Comparison of ENCODE assay signal across 8 mouse cellular contexts in genomic region chr2:90677007-90677406, GRCm38 (mm10). TPM values are rescaled to one million over a fixed set of nuclear protein-coding genes. Genes with fewer than 3 reads are reported as not detected.
DNase-seq lines count a peak whose midpoint lies in the region; ATAC-seq and TF ChIP-seq lines count a peak whose summit lies in the region.

Gene Nup160, plus strand, starts transcription at chr2:90677215.

- no peak for TF ChIP-seq EP300 in liver, postnatal 0 days (IDR thresholded peaks at IDR 0.05; ENCODE audit: low read depth)

- H3K27me3 ChIP-seq in embryonic facial prominence, embryonic 15.5 days, result no peaks in the 10 kb centered on the region
- H3K27me3 ChIP-seq in hindbrain, embryonic 12.5 days, result no peaks in the 10 kb centered on the region
- H3K27me3 ChIP-seq in liver, postnatal 0 days (ENCODE audit: insufficient read depth, low read length), result no peaks in the 10 kb centered on the region

- no peak for ATAC-seq in embryonic facial prominence, embryonic 15.5 days (ENCODE audit: insufficient number of reproducible peaks, low FRiP score, low TSS enrichment, low read depth)
- no peak for ATAC-seq in hindbrain, embryonic 12.5 days (ENCODE audit: low FRiP score)
- no peak for ATAC-seq in liver, postnatal 0 days

- TF ChIP-seq CTCF in gastrocnemius, adult 2 months (IDR thresholded peaks at IDR 0.05), result no peak
- TF ChIP-seq CTCF in liver, postnatal 0 days (IDR thresholded peaks at IDR 0.05; ENCODE audit: low read depth), result no peak

- no peaks in the 10 kb centered on the region for H3K36me3 ChIP-seq in embryonic facial prominence, embryonic 15.5 days
- 0 out of 2 replicates have a peak, but pooled peaks cover 3% of the 10 kb centered on the region for H3K36me3 ChIP-seq in hindbrain, embryonic 12.5 days
- no peaks in the 10 kb centered on the region; the same call in 1 of the 2 replicates for H3K36me3 ChIP-seq in liver, postnatal 0 days (replicated peaks; ENCODE audit: insufficient read depth, low read length)

- DNase-seq in gastrocnemius, adult 2 months, result no peak
- no peak for DNase-seq in gastrocnemius, postnatal 25 days
- peak; percentile 50 to 55 for DNase-seq in B cell, adult 2 months
- no peak for DNase-seq in liver, postnatal 0 days
- DNase-seq in urinary bladder, postnatal 4 days (ENCODE audit: low spot score in 2 of 2), result no peak
- DNase-seq in cerebellum, postnatal 25 days, result no peak

- H3K9ac ChIP-seq in embryonic facial prominence, embryonic 15.5 days, result no peak within 1 kb of the TSS
- H3K9ac ChIP-seq in hindbrain, embryonic 12.5 days, result no peak within 1 kb of the TSS
- H3K9ac ChIP-seq in liver, postnatal 0 days (replicated peaks), result no peak within 1 kb of the TSS

- peaks cover 10% of the 10 kb centered on the region; the same call in 1 of the 2 replicates for H3K4me1 ChIP-seq in embryonic facial prominence, embryonic 15.5 days
- peaks cover 13% of the 10 kb centered on the region for H3K4me1 ChIP-seq in hindbrain, embryonic 12.5 days
- peaks cover 18% of the 10 kb centered on the region for H3K4me1 ChIP-seq in liver, postnatal 0 days (ENCODE audit: insufficient read depth)

- intact Hi-C loops in gastrocnemius, adult 2 months (cut with DNase I), result loop anchor here (5.0 kb wide), 1 partner anchor 95 kb away; the partner anchor contains the start of gene Ptprj

- no peak within 1 kb of the TSS for H3K4me3 ChIP-seq in gastrocnemius, adult 2 months
- no peak within 1 kb of the TSS for H3K4me3 ChIP-seq in embryonic facial prominence, embryonic 15.5 days (replicated peaks)
- no peak within 1 kb of the TSS for H3K4me3 ChIP-seq in hindbrain, embryonic 12.5 days
- H3K4me3 ChIP-seq in liver, postnatal 0 days (ENCODE audit: low read depth, low read length), result no peak within 1 kb of the TSS

- no peak within 1 kb of the TSS for H3K27ac ChIP-seq in gastrocnemius, adult 2 months
- no peak within 1 kb of the TSS for H3K27ac ChIP-seq in embryonic facial prominence, embryonic 15.5 days (replicated peaks)
- no peak within 1 kb of the TSS for H3K27ac ChIP-seq in hindbrain, embryonic 12.5 days
- H3K27ac ChIP-seq in liver, postnatal 0 days (ENCODE audit: low read depth), result no peak within 1 kb of the TSS

- H3K4me2 ChIP-seq in embryonic facial prominence, embryonic 15.5 days (replicated peaks), result 0 out of 2 replicates have a peak within 1 kb of the TSS, but pooled peaks have one; percentile 83
- H3K4me2 ChIP-seq in hindbrain, embryonic 12.5 days (replicated peaks), result no peak within 1 kb of the TSS
- H3K4me2 ChIP-seq in liver, postnatal 0 days (ENCODE audit: low read depth, low read length), result 0 out of 2 replicates have a peak within 1 kb of the TSS, but pooled peaks have one; percentile 94

- WGBS in embryonic facial prominence, embryonic 15.5 days, result 68% methylated on average over 8 of the region's 8 CpGs
- WGBS in hindbrain, embryonic 12.5 days, result 77% methylated on average over 8 of the region's 8 CpGs
- 76% methylated on average over 8 of the region's 8 CpGs for WGBS in liver, postnatal 0 days (ENCODE audit: insufficient replicate concordance)

- H3K9me3 ChIP-seq in embryonic facial prominence, embryonic 15.5 days (replicated peaks), result no peaks in the 10 kb centered on the region
- H3K9me3 ChIP-seq in hindbrain, embryonic 12.5 days (replicated peaks), result no peaks in the 10 kb centered on the region
- no peaks in the 10 kb centered on the region for H3K9me3 ChIP-seq in liver, postnatal 0 days (ENCODE audit: low read length)

RNA-seq across cellular contexts. Expression of gene Nup160, which starts in this region (rescaled TPM):
- total RNA-seq in gastrocnemius, adult 2 months (2021), result 10 to 100 TPM; 11.2 to 12.5 TPM
- 1 to 10 TPM; 6.0 to 9.3 TPM for total RNA-seq in gastrocnemius, postnatal 25 days (2021)
- polyA plus RNA-seq in embryonic facial prominence, embryonic 15.5 days (2015; fragmentation: Nextera tagmentation; extraction: Ambion mirVana), result 30.7 and 34.0 TPM in 2 replicates
- polyA plus RNA-seq in hindbrain, embryonic 12.5 days (2016; fragmentation: Nextera tagmentation; extraction: Ambion mirVana), result 40.5 and 43.0 TPM in 2 replicates
- polyA plus RNA-seq in liver, postnatal 0 days (2015; fragmentation: Nextera tagmentation; extraction: Ambion mirVana), result 9.0 and 10.2 TPM in 2 replicates

Comparison
In these comparisons a context has a peak if more than half of its experiments do, and no peak if none do; other contexts are left out.
1. DNase-seq: peak in B cell, adult 2 months (2 of 2); none in gastrocnemius, adult 2 months (single experiment), gastrocnemius, postnatal 25 days (single experiment), liver, postnatal 0 days (single experiment), urinary bladder, postnatal 4 days (0 of 2) and cerebellum, postnatal 25 days (0 of 2).